Mouse (Mus musculus) right cerebral cortex, postnatal 14 days (tissue): ENCODE data around the gene Lyrm7.

Source experiments
- DNase-seq: peaks from one replicate; pipeline ENCODE4 v3.0.0; 2022

The Lyrm7 gene

GRCm38 (mm10) chr11:54844959-54845358, 15.8 kb downstream of the Lyrm7 start:
- no peak for DNase-seq

GRCm38 (mm10) chr11:54844424-54844823, 16.3 kb downstream of the Lyrm7 start:
- DNase-seq, result no peak

DNA sequence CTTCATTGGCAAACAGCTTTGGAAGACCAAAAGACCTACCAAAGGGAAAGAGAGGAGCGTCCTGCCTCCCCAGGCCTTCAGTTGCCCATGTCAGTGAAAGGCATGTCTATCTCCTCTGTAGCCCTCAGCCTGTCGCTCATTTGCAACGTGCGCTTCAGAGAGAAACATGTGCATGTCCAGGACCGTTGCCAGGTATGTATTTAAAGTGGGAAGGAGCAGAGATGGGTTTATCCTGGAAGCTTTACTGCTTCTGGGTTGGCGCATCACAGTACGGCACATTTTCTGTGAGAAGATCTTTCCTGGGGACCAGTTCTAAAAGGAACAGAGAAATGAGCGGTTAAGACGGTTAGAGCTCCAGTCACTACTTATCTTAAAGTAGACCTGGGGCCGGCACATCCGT, 19.8 kb downstream of the Lyrm7 start:
- DNase-seq, result no peak

GRCm38 (mm10) chr11:54839696-54840095, 21.0 kb downstream of the Lyrm7 start:
- DNase-seq, result no peak

GRCm38 (mm10) chr11:54836106-54836505, 24.6 kb downstream of the Lyrm7 start:
- DNase-seq, result peak; percentile 75

- no peak for DNase-seq
These were observed 26.1 kb downstream of the Lyrm7 start for GRCm38 (mm10) chr11:54834596-54834995.

DNA sequence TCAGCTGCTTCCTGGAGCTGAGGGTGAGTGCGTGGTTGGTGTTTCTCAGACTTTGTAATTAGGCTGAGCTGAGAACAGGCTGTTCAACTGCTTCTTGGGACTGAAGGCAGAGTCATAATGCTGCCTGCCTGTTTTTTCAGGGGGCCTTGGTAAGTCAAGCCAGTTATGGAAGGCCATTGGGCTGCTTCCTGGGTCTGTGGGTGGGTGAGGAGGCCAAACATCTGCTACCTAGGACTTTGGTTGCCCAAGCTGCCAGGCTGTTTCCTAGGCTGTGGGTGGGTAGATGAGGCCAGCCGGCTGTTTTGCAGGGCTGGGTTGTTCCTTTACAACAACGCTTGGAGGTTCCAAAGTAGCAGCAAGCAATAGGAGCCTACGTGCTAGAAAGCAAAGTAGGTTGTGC, 26.9 kb downstream of the Lyrm7 start:
- DNase-seq, result peak; percentile 34

- no peak for DNase-seq
These were observed 33.9 kb downstream of the Lyrm7 start for GRCm38 (mm10) chr11:54826819-54827218.

- no peak for DNase-seq
These were observed 34.9 kb downstream of the Lyrm7 start for GRCm38 (mm10) chr11:54825774-54826173.

DNA sequence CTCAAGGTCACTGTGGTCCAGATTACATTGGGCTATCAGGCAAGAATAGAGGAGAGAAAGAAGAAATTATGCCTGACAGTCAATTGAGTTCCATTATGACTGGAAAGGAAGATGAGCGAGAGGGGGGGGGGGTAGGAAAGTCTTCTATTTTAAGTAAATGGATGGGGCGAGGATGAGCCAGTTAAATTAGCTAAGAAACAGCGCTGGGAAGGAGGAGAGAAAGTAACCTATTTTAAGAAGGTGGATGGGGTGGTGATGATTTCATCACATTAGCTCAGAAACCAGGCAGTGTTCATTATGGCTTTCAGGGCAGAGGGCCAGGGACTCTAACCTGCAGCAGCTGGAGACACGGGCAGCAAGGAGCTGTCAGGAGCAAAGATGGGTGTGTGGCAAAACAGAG, 37.2 kb downstream of the Lyrm7 start:
- DNase-seq, result peak; percentile 26

DNA sequence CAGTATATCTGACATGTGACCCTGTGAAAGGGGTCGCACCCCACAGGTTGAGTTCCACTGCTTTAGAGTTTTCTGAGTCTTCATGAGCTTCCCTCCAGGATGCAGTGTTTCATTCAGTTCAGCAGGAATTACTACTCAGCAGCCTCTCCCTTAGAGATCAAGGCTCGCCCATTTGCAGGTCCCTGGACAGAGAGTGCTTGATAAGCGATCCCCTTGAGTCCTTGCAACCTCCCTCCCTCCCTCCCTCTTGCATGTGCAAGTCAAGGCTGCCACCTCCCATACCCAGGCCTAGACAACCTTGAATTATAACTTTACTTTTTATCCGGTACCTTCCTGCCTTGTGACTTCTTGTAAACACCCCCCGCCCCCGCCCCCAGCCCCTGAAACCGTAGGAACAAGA, 41.2 kb downstream of the Lyrm7 start:
- DNase-seq, result no peak

GRCm38 (mm10) chr11:54817449-54817848, 43.3 kb downstream of the Lyrm7 start:
- DNase-seq, result no peak

DNA sequence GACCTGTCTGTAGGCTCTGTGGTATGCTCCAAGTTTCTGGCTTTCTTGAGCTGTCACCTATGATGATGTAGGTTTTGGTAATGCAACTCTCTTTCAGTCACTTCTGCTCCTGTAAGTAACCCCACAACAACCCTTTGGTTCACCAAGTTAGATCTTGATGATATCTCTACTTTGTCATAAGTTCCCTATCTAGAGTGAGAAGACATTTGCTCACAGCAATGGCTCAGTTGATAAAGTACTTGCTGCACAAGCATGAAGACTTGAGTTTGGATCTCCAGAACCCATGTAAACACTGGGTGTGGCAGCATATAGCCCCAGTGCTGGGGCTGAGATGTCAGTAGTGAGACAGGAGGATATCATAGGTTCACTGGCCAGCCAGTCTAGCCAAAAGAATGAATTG, 45.1 kb downstream of the Lyrm7 start:
- no peak for DNase-seq

- peak; percentile 27 for DNase-seq
These were observed 47.8 kb downstream of the Lyrm7 start for GRCm38 (mm10) chr11:54812812-54813516.

DNA sequence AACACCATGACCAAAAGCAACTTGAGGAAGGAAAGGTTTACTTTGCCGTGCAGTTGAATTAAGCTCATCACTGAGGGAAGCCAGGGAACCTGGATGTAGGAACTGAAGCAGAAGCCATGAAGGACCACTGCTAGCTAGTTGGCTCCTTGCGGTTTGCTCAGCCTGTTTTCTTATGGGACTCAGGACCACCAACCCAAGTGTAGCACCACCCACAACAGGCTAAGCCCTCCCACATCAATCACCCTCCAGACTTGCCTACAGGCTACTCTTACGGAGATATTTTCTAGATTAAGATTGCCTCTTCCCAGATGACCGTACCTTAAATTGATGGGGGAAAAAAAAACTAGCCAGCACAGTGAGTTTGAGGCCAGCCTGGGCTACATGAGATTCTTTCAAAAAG, 48.4 kb downstream of the Lyrm7 start:
- DNase-seq, result no peak

- DNase-seq, result no peak
These were observed 49.7 kb downstream of the Lyrm7 start for GRCm38 (mm10) chr11:54811054-54811453.

DNA sequence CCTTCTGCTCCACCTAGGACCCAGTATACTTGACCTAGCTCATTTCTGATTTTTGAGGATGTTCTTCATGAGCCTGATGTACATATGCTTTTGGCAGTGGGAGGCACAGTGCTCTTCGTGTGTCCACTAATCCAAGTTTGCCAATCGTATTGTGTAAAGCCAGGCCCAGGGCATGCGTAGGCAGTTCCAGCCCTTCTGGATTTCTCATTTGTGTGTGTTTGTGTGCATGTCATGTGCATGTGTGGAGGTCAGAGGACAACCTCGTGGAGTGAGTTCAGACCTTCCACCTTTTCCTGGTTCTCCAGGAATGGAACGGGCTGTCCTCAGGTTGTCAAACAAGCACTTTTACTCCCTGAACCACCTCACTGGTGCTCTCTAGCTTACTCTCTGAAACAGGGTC, 51.1 kb downstream of the Lyrm7 start:
- DNase-seq, result no peak

DNA sequence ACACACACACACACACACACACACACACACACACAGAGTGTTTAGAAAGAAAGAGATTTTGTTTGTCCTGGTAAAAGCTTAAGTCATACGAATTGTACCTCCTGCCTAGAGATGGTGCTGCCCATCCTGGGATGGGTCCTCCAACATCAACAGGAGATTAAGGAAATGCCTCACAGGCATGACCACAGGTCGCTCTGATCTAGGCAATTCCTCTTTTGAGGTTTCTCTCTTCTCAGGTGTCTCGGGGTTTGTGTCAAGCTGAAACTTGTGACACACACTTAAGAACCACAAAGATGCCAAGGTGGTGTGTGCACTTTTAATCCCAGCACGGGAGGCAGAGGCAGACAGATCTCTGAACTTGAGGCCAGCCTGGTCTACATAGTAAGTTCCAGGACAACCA, 52.5 kb downstream of the Lyrm7 start:
- no peak for DNase-seq

- DNase-seq, result no peak
These were observed 53.0 kb downstream of the Lyrm7 start for GRCm38 (mm10) chr11:54807669-54808068.

DNA sequence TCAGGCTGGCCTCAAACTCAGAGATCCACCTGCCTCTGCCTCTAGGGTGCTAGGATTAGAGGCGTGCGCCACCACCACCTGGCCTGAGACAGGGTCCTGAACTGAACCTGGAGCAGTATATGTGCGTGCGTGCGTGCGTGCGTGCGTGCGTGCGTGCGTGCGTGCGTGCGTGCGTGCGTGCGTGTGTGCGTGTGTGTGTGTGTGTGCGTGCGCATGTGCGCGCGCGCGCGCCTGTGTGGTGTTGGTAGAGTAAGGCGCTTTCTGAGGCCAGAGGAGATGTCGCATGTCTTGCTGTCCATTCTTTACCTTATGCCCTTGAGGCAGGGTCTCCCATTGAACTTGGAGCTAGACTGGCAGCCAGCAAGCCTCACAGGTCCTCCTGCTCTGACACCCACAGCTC, 53.8 kb downstream of the Lyrm7 start:
- no peak for DNase-seq

DNA sequence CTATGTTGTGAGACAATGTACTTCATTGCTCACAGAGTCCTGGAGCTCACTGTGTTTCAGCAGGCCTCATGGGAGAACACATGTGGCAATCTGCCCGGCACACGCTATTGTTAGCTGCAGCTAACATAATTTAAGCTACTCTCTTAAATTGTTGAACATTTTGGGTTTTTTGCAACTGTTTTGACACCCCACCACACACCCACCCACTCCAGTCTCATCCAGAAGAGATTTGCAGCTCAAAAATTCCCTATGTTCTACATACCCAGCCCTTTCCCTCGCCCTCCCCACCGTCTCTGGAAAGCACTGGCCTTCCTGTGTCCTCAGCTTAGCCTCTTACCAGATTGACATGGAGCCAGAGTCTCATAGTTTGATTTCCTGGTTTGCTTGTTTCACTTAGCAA, 55.5 kb downstream of the Lyrm7 start:
- DNase-seq, result peak; percentile 91

- no peak for DNase-seq
These were observed 58.1 kb downstream of the Lyrm7 start for GRCm38 (mm10) chr11:54802621-54803020.

GRCm38 (mm10) chr11:54801791-54802558, 58.7 kb downstream of the Lyrm7 start:
- no peak for DNase-seq

- no peak for DNase-seq
These were observed 64.2 kb downstream of the Lyrm7 start for GRCm38 (mm10) chr11:54796551-54796950.

DNA sequence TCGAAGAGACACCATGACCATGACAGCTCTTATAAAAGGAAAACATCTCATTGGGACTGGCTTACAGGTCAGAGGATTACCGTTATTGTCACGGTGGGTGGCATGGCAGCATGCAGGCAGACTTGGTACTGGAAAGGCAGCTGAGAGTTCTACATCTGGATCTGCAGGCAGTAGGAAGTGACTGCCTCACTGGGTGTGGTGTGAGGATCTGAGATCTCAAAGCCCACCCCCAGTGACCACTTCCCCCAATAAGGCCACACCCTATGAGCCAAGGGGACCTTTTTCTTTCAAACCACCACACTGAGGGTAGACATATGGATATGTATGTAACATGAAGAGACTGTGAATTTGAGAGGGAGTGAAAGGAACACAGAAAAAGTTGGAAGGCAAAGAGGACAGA, 66.0 kb downstream of the Lyrm7 start:
- no peak for DNase-seq
